Mouse (Mus musculus): ENCODE data around the gene Gm1043.
A peak's percentile ranks its signal among the peaks of the same experiment; 100 is the strongest.

Gene Gm1043

DNA sequence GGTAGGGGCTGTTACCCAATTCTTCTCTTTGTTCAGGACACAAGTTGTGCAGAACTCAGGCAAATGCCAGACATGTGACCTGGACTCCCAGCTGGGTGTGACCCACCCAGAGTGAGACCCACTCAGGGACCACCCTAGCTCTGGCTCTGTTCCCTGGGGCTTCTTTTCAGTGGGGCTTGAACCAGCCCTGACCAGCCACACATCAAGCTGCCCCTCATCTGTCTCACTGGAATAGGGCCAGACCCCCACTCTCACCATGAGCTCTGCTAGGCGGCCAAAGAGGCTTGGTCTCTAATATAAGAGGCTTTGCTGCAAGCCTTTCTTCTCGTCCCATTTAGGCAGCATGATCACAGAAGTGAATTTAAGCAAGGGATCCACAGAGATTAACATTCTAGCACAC lies 121.2 kb downstream of the Gm1043 start:
- no peak for DNase-seq

DNA sequence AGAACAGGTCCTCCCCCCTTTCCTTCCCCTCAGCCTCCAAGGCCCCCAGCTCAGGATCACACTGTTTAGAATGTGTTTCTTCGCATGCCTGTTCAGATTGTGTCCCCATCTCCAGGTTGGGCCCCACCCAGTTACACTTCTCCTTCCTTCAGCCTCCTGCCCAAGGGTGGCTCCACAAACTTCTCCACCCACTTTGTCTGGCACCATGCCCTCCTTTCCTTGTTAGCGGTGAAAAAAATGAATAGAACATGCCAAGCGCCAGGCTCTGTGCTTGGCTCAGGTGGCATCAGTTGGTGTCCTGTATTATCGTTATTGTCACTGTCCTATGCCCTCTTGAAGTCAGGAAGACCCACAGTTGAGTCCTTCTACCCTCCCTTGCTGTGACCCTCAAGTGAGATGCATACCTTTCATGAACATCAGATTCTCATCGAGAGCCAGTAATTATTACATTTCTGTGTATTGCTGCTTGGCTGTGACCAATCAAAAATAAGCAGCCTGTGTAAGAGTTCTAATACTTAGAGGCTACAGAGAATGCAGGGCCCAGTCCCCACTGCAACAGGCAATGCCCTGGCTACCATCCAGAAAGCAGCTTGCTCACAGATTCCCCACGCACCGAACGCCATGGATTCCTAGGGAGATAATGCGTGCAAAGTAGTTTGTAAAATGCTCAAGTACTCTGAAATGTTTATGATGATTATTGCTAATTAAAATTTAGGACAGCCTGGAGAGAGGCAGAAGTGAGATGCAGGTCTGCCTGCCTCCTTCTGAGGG lies 128.0 kb downstream of the Gm1043 start:
- no peak for DNase-seq

DNA sequence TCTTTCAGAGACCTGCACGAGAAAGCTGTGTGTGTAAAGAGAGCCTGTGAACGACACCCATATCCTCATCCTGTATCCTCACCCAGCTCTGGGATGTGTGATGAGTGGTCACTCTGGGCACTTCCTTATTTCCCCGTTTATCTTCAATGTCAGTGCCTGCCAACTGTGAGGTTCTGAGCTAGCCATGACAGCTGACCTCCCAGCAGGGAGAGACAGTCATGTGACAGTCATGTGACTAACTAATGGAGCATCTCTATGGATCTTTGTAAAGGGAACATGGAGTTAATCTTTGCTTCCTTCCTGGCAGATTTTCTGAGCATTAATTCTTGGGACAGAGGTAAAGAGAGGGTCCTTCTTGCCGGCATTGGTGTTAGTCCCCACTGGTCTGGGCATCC lies 128.5 kb downstream of the Gm1043 start:
- DNase-seq: no peak

DNA sequence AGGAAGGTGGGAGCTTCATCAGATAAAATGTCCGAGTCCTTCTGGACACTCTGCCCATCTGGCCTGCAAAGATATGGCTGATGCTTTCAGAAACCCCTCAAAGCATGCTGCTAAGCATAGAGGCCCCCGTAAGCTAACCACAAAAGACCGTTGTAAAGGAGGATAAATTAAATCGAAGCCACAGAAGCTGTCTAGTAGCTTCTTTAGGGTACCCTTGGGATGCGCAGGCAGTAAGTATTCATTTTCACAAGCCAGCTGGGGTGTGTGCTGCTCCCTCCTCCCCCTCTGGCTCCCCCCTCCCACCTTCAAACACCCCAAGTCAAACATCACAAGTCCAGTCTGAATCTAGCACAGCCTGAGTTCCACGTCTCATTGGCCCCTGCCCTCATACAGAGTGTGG lies 129.4 kb downstream of the Gm1043 start:
- no peak for DNase-seq

DNA sequence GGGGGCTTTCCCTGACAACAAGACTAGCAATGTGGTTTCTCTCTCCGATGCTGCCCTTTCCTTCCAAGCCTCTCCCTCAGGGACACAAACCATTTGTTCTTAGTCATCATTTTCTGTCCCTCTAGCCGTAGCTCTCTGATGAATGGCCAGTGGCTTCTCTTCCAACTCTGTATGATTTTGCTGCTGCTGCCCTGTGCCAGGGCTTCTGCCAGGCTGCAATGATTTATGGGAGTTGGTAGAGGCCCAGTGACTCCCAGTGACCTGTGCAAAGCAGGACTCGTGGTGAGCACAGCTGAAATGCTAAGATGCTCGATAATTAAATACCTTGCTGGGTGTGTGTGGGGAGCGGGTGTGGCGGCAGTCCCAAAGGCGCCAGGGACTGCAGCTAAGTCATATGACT lies 130.1 kb downstream of the Gm1043 start:
- no peak for DNase-seq

DNA sequence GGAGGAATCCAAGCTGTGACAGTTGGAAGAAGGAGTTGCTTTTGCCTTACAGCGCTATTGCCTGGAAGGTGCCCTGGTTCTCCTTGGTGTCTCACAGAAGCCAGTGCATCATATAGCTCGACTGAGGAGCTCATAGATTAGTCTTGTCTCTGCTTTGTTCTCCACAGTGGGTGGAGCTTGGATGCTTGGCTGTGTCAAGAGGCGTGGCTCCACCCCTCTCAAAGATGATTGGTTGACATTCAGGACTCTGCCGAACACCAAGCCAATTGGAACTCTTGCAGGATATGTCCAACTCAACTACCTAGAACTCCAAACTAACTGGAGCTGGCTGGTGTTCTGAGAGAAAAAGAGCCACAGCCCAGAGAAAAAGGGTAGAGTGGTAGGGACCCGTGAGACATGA lies 134.4 kb downstream of the Gm1043 start:
- DNase-seq: no peak

DNA sequence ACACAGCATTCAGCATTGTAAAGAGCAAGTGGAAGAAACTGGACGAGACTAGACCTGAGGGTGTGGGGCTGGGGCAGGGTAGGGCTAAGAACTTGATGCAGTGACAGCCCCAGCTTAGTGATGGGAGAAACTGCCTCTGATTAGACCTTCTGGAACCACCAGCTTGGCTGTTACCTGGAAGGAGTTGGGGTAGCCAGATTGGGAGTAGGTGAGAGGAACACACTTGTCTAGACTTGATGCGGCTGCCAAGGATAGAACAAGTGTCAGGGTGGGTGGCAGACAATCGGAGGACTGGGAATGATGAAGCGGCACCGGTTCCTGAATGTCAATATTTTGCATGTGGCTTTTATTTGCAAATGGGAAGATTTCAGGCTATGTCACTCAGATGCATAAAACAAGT lies 135.4 kb downstream of the Gm1043 start:
- no peak for DNase-seq

DNA sequence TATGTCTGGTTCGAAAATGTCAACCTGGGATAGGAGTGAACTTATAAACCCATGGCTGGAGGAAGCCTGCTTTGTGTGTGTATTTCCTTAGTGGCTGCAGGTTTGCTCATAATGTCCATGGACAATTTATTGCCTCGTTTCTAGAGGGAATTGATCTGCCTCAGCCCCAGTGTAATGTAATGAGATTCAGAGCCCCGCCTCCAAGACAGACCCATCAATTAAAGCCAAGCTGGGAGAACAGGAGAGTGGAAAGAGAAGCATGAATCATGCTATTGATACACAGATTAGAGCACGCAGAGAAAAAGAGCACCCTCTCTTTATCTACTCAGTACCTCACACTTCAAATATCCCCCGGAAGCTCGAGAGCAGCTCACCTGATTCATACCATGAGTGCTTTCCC lies 136.4 kb downstream of the Gm1043 start:
- no peak for DNase-seq

DNA sequence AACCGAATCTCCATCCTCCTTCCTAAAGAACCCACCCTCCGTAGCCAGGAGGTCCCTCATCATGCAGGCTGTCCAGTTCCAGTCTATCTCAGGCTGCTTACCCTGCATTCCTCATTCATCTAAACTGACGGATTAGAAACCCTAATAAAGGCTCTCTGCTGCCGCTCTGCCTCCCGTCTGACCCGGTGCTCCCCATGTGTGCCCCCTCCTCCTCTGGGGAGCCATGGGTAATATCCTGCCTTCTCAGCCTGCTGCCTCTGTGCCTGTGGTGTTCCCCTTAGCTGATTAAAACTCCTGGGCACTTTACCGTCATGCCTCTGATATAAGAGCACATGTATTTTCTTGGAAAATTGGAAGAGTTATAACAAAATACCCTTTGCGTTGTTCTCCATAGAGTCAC lies 137.1 kb downstream of the Gm1043 start:
- DNase-seq: no peak

DNA sequence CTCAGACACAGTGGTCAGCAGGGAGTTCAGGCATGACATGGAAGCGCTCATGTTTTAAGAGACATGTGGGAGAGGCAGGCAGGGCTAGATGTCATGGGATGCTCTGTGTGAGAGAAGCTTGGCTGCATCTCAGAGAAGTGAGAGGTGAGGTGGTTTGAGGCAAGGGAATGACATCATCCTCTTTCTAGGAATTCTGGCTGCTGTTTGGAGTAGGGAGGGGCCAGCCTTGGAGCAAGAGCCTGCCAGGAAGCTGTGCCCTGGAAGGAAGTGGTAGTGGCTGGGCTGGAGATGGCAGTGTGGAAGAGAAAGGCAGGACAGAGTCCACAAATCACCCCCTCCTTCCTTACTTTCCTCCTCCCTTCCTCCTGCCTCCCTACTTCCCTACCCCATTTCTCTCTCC lies 140.5 kb downstream of the Gm1043 start:
- no peak for DNase-seq

DNA sequence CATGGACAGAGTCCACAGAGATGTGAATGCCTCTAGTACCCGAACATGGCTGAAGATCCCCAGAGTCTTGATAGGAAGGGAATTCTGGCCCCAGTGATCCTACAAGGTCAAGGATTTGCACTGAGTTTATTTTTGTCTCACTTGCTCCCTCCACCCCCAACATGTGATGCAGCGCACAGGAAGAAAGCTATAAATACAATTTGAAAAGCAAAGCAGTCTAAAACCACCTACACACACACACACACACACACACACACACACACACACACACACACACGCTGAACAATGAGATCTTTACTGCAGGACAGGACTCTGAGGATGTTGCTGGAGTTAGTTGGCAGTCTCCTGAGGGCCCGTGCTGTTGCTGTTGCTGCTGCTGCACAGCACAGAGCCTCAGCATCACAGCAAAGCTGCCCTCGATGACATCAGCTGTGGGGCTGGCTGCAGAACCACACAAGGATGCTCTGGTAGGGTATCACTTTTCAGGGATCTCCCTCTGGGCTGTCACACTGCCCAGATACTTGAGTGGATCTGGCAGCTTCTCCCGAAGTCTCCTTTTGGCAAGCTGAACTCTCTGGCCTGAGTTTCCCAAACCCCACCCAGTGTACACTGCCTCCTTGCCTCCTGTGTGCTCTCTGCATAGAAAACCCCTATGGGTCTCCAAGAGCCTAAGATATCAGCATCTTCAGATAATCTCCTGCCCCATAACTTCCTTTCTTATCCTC lies 142.9 kb downstream of the Gm1043 start:
- DNase-seq: no peak

DNA sequence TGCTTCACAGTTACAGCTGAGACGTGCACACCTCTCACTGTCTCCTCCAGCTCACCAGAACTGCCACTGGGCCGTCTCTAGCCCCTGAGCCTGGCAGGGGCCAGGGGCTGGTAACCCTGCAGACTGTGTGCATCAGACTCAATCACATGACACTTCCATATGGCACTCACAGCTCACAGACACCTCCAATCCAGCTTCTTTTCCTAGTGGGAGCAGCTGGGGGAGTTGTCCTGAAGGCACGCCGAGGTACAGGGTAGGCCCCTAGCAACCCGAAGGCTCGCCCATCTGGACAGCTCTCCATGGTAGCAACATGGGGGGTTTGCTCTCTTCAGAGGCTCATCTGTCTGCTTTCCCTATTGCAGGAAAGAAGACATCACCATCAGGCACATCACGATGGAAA lies 143.7 kb downstream of the Gm1043 start:
- no peak for DNase-seq

DNA sequence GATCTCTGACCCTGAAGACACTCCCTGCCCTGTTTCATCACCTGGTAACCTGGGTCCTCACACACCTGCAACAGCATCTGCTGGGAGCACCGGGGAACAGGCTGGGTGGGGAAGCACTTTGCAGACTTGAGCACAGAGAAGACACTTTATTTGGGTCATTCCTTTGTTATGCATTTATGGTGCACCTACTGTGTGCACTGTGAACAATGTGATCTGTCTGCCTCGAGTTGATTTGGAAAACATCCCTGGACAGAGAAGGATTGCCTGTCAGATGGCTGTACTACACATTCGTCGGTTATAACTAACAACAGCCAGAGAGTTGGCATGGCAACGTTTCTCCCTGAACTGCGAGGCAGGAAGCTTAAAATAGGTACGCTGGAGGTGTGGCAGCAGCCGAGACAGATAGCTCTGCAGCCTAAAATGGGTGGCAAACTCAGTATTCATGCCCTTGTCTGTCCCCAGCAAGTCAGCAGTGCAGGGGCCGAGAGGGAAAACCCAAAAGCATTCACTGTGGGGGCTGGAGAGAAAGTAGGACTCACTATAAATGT lies 147.9 kb downstream of the Gm1043 start:
- DNase-seq: no peak

DNA sequence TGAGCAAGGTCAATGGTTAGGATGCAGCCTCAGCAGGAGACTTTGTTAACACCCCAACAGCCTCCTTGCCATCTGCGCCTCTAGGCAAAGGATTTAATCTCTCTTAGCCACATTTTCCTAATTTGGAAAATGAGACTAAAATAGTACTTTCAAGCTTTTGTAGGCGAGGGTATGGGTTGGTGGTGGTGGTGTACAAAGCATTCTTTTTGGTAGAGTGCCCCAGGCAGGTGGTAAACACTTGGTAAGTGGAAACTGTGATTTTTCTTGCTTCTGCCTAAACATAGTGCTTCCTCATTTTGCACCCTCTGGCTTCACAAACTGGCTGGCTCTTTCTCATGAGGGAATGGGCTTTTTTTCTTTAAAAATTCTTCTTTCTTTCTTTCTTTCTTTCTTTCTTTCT lies 153.5 kb downstream of the Gm1043 start:
- no peak for DNase-seq

DNA sequence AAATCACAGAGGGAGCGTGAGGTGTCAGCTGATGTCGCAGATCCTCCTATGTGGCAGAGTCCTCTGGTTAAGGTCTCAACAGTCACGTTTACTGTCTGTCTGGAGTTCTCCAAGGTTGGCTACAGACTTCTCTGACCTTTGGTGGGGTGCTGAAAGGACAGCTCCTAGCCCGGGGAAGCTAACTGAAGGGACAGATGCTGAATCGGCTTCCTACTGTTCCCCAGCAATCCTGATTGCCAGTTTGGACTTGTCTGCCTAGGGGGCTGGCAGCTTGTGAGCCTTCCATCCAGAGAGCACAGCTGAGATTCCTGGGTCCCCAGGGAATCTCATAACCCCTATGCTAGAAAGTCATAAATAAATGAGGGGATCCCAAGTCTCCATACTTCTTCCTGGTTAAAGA lies 155.4 kb downstream of the Gm1043 start:
- DNase-seq: no peak

DNA sequence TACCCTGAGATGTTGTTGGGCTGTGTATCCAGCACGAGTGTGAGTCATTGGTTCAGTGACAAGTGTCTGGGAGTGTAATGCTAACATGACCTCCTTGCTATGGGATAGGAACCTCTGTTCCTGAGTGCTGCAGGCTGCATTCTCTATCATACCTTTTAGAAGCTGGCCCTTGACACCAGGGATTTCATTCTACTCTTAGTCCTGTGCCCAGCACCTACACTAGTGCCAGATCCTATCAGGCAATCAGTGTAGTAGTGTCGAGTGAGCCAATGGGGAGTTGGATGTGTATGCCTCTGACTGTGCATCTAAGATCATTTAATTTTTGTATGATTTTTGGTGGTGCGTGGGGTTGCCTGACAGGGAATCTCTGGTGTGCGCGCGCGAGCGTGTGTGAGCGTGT lies 156.1 kb downstream of the Gm1043 start:
- no peak for DNase-seq

DNA sequence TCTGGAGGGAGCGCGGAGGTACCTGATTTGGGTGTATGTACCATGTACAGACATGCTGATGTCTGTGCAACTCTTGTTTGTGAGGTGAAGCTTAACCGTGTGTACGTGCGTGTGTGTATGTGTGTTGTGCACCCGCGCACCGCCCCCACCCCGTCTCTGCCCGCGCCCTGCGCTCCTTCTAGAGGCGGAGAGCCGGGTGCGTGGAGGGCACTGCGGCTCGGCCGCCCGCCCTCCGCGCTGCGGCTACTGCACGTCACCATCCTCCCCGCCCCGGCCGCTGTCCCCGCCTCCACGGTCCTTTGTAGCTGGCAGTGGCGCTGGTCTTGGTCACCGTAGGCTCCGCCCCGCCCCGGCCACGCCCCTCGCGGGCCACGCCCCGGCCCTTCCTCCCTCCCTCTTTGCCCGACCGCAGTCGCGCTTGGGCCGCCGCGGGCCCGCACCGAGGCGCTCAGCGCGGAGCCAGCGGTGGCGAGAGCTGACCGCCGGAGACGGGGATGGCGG lies 156.5 kb downstream of the Gm1043 start, which contains the start of gene Crmp1:
TSS of gene Crmp1 (plus strand) at position 290 of the 501 bp plus-strand sequence.
- no peak for DNase-seq

DNA sequence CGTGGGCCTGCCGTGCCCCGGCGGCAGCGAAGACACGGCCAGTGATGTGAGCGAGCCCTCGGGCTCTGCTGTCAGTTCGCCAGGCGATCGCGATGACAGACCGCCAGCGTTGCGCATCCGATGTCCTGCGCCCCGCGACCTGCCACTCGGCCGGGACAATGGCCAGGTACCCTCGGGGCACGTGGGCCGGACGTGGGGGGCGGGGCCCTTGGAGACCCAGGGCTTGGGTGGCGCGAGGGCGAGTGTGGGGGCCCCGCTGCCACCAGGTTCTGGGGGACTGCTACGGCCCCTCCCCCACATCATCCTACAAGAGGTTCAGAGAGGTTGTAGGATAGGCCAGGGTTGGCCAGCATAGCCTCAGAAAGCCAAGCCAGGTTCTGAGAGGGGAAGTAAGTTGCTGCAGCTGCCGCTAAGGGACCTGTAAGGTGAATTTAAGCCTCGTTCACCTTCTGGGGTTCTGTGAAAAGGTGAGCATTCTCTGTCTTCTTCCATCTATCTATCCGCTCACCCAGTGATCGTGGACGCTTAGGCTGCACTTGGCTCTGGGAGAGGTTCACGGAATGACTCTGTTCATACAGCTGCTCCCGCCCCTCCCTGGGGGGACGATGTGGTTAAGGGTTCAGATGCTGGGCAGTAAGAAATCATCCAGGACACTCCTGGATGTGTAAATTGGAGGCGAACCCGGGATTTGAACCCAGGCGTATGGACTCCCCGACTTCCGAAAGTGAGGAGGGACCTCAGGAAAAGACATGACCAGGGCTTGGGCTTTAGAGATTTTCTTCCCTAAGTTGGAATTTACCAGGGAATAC lies 157.4 kb downstream of the Gm1043 start:
- DNase-seq: no peak

DNA sequence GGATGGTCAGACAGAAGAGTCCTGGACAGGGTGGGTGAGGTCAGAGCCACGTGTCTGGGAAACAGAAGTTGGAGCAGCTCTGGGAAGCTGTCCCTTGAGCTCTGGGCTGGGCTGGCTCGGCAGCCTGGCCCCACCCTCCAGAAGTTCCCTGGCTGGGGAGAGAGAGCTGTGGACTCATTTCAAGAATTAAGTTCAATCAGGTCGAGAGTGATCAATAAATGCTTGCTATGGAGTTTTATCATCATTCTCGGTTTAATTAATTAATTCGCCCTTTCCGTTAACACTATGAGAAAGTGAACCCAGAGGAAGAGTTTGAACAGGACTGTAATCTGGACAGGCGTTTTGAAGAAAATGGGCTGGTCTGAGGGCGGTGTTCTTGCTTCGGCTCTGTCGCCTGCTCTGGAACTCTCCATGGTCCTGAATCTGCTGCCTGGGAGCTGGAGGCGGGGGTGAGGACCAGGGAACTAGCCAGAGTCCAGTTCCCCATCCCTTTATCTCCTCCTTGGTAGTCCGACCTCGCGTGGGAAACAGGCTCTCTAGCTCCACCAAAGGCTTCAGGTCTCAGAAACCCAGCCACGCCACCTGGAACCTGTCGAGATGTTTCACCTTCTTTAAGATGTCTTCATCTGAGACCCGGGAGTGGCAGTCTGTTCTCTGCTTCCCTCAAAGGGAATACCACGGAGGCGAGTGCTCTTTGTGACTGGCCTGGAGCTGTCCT lies 158.2 kb downstream of the Gm1043 start:
- peak; percentile 38 to 39 for DNase-seq

DNA sequence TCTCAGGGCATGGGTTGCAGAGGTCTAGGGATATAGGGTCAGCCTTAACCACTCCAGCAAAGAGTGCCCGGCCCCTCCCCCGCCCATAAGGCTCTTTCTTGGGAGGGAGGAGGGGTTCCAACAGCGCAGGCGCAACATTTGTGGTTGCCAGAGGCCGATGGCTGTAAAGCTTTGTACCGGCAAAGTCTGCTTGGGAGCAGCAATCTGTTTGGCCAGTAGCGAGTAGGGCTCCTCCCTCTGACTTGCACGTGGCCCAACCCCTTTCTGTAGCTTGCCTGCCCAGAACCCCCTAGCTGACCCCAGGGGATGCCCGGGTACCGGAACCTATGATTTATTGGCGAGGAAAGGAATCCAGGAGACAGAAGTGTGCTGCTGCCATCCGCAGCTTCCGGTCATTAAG lies 159.0 kb downstream of the Gm1043 start:
- no peak for DNase-seq

DNA sequence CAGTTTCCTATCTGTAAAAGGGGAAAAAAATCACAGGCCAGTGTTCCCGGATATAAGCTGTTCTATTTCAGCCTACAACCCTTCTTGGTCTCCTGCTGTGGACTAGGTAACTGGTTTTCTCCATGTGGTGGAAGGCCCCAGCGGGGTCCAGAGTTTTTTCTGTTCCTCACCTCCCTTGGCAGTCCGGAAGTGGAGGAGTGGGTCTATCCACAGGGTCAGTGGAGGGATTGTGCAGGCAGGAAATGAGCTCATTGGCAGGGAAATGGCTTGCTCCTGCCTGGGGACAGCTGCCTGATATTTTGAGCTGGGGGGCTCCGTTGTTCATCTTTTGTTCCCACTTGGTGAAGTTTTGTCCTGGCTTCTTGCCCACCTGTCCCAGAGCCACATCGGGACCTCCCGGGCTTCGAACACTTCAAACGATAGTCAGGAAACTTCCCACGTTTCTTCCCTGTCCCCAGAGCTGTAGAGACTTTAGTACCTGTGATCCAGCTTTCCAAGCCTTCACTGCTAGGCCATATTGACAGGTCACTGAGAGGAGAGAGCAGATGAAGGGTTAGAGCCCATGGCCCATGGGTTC lies 159.6 kb downstream of the Gm1043 start:
- DNase-seq: no peak

DNA sequence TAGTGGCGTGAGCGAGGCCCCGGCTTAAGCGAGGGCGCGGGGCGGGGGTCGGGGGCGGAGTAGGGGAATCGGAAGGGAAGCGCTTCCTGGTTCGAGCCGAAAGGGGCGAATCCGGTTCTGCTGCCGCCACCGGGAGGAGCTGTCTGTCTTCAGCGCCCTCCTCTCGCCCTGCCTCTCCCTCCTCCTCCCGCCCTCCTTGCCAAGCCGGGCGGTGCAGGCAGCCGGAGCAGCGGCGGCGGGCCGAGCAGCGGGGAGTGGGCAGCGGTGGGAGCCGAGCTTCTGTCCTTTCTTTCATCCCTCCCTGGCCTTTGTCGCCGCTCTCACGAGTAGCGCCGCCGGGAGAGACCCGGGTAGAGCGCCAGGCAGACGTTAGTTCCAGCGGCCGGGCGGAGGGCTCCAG lies 160.5 kb downstream of the Gm1043 start:
- no peak for DNase-seq
